Mouse (Mus musculus): ENCODE measurements around the gene Gm17334.

GRCm38 (mm10) chr11:53794015-53794414 is 21.0 kb upstream of the Gm17334 start:
- no peak for TF ChIP-seq CHD2 (IDR thresholded peaks at IDR 0.05; ENCODE audit: low read length)
- TF ChIP-seq HCFC1 (IDR thresholded peaks at IDR 0.05; ENCODE audit: low read depth, low read length) = no peak
- TF ChIP-seq POLR2A (IDR thresholded peaks at IDR 0.05; ENCODE audit: control insufficient read depth in 1 of 2, insufficient read depth in 1 of 2, low read depth in 1 of 2, low read length in 2 of 2, poor library complexity in 1 of 2) = no peak
- no peak for TF ChIP-seq USF1 (IDR thresholded peaks at IDR 0.05; ENCODE audit: low read depth, low read length)
- TF ChIP-seq ETS1 (IDR thresholded peaks at IDR 0.05; ENCODE audit: low read depth, low read length) = no peak
- no peak for TF ChIP-seq CTCF (IDR thresholded peaks at IDR 0.05 in 2 of 3, conservative IDR thresholded peaks at IDR 0.05 in 1 of 3; ENCODE audit: control insufficient read depth in 1 of 3, insufficient read depth in 1 of 3, low read depth in 2 of 3, low read length in 3 of 3, poor library complexity in 1 of 3, severe bottlenecking in 1 of 3)
- TF ChIP-seq TBP (IDR thresholded peaks at IDR 0.05; ENCODE audit: low read depth, low read length) = no peak
- no peak for TF ChIP-seq POLR2AphosphoS2 (IDR thresholded peaks at IDR 0.05; ENCODE audit: low read length)
- TF ChIP-seq ZNF384 (IDR thresholded peaks at IDR 0.05; ENCODE audit: low read depth, low read length) = no peak
- TF ChIP-seq ZKSCAN1 (IDR thresholded peaks at IDR 0.05; ENCODE audit: low read depth, low read length) = no peak
- no peak for TF ChIP-seq TAL1 (IDR thresholded peaks at IDR 0.05; ENCODE audit: low read length)
- TF ChIP-seq MAZ (IDR thresholded peaks at IDR 0.05; ENCODE audit: low read depth, low read length) = no peak

Data from MEL (cell line).